Mouse (Mus musculus): Measurements from ENCODE around the gene Isyna1.

Isyna1 gene

GRCm38 (mm10) chr8:70605871-70606779 is 12.0 kb downstream of the Isyna1 start:
- no peak for DNase-seq

GRCm38 (mm10) chr8:70606780-70607602 is 12.8 kb downstream of the Isyna1 start:
- peak in 1 of 2 experiments; percentile 69 for DNase-seq

GRCm38 (mm10) chr8:70607603-70607897 is 13.4 kb downstream of the Isyna1 start:
- DNase-seq = no peak

GRCm38 (mm10) chr8:70607898-70608748 is 13.9 kb downstream of the Isyna1 start:
- DNase-seq = peak in 1 of 2 experiments; percentile 73

GRCm38 (mm10) chr8:70608749-70609367 is 14.7 kb downstream of the Isyna1 start, which contains the start of gene Ssbp4:
Gene Ssbp4 (minus strand): TSS chr8:70608872.
- no peak for DNase-seq

GRCm38 (mm10) chr8:70609368-70609848 is 15.2 kb downstream of the Isyna1 start:
- peak; percentile 87 to 95 for DNase-seq

GRCm38 (mm10) chr8:70609849-70610795 is 15.9 kb downstream of the Isyna1 start:
- DNase-seq = peak; percentile 92 to 96

- peak; percentile 81 to 88 for DNase-seq
Measured at GRCm38 (mm10) chr8:70610796-70611771, 16.9 kb downstream of the Isyna1 start.

- DNase-seq = peak; percentile 82 to 92
Measured at GRCm38 (mm10) chr8:70611849-70612248, 17.7 kb downstream of the Isyna1 start.

GRCm38 (mm10) chr8:70613763-70614162 is 19.6 kb downstream of the Isyna1 start:
- no peak for DNase-seq

- DNase-seq = no peak
Measured at GRCm38 (mm10) chr8:70614469-70614868, 20.3 kb downstream of the Isyna1 start.

- DNase-seq = no peak
Measured at GRCm38 (mm10) chr8:70615281-70615680, 21.1 kb downstream of the Isyna1 start.

- no peak for DNase-seq
Measured at GRCm38 (mm10) chr8:70615894-70616293, 21.7 kb downstream of the Isyna1 start, which contains the start of gene Lrrc25. Gene Lrrc25 (plus strand): TSS chr8:70616155.

GRCm38 (mm10) chr8:70616645-70617044 is 22.5 kb downstream of the Isyna1 start:
- no peak for DNase-seq

GRCm38 (mm10) chr8:70617985-70618384 is 23.8 kb downstream of the Isyna1 start:
- DNase-seq = no peak

GRCm38 (mm10) chr8:70618888-70619334 is 24.7 kb downstream of the Isyna1 start:
- DNase-seq = peak; percentile 31 to 73

- DNase-seq = no peak
Measured at GRCm38 (mm10) chr8:70622220-70622619, 28.0 kb downstream of the Isyna1 start.

- peak; percentile 80 to 86 for DNase-seq
Measured at GRCm38 (mm10) chr8:70625104-70625503, 30.9 kb downstream of the Isyna1 start.

- no peak for DNase-seq
Measured at GRCm38 (mm10) chr8:70627041-70627440, 32.9 kb downstream of the Isyna1 start.

Data from kidney, postnatal 25 days (tissue).